In genomic region chr14:54912109-54912850, GRCm38 (mm10) we compare ENCODE assay signal across 9 mouse cellular contexts. TPM values are rescaled to one million over a fixed set of nuclear protein-coding genes. Genes with fewer than 3 reads are reported as not detected.
DNase-seq lines count a peak whose midpoint lies in the region; ATAC-seq and TF ChIP-seq lines count a peak whose summit lies in the region.
"Had no signal": no experiment of that assay in that cellular context is flagged by ENCODE, and none has a peak within 500 bp of the region (broad histone marks: within the 10 kb centered on the region; RNA-seq: fewer than 3 reads in every experiment).

No protein-coding gene starts in this region.

- POLR2A ChIA-PET in Patski (lab: Charles Lee) = interaction anchor here (1.5 kb wide), 1 partner anchor 14 kb away, joined by 4 read pairs; the partner anchor contains the start of gene Efs

- H3K4me3 ChIP-seq in kidney, adult 2 months (ENCODE audit: insufficient read depth, low read depth, low read length) = peak overlapping the region; percentile 93
- peak overlapping the region; percentile 94 for H3K4me3 ChIP-seq in hindbrain, embryonic 16.5 days (ENCODE audit: low read length)

- peak overlapping the region; percentile 99 for H3K9ac ChIP-seq in hindbrain, embryonic 16.5 days (ENCODE audit: low read depth, low read length)

- no peaks in the 10 kb centered on the region for H3K9me3 ChIP-seq in hindbrain, embryonic 16.5 days (ENCODE audit: control insufficient read depth, low read length)

- H3K27me3 ChIP-seq in kidney, adult 2 months (replicated peaks; ENCODE audit: control insufficient read depth, insufficient read depth, low read length) = no peaks in the 10 kb centered on the region
- H3K27me3 ChIP-seq in Patski = peaks cover 10% of the 10 kb centered on the region
- no peaks in the 10 kb centered on the region for H3K27me3 ChIP-seq in hindbrain, embryonic 16.5 days (replicated peaks; ENCODE audit: control insufficient read depth, insufficient read depth, low read length)

- 7% methylated on average over 65 of the region's 69 CpGs for WGBS in kidney, adult 2 months
- WGBS in hindbrain, embryonic 16.5 days = 4% methylated on average over 58 of the region's 69 CpGs

- DNase-seq in kidney, adult 2 months = no peak
- DNase-seq in kidney, postnatal 36 days = no peak
- DNase-seq in Patski (ENCODE audit: low read depth, low spot score) = no peak
- DNase-seq in embryo, embryonic 11 days = peak; percentile 57
- DNase-seq in neural tube, embryonic 10.5 days (ENCODE audit: extremely low spot score, low spot score) = peak; percentile 40
- DNase-seq in left cerebral cortex, adult 8-10 months (ENCODE audit: low spot score in 2 of 2) = no peak

- in situ Hi-C loops in Patski (cut with MboI; ENCODE audit: low pct_unique_long_range_greater_than_20kb) = no loop called here

- no peak for TF ChIP-seq POLR2A in kidney, adult 2 months (IDR thresholded peaks at IDR 0.05; ENCODE audit: low read depth, low read length)

- H3K4me2 ChIP-seq in hindbrain, embryonic 16.5 days (ENCODE audit: low read length) = peak overlapping the region; percentile 88

- no peak overlapping the region for H3K27ac ChIP-seq in kidney, adult 2 months (ENCODE audit: insufficient read depth, low read depth, low read length)
- peak overlapping the region; percentile 95 for H3K27ac ChIP-seq in hindbrain, embryonic 16.5 days (ENCODE audit: low read depth, low read length)

- TF ChIP-seq CTCF in kidney, adult 2 months (conservative IDR thresholded peaks at IDR 0.05; ENCODE audit: insufficient read depth, insufficient read length, low read depth, low read length) = no peak
- TF ChIP-seq CTCF in Patski (IDR thresholded peaks at IDR 0.05) = no peak

- CTCF ChIA-PET in Patski (lab: Charles Lee) = interaction anchor here (1.6 kb wide), 1 partner anchor 103 kb away, joined by 5 read pairs; the partner anchor contains the start of gene Ngdn

- peak; percentile 22 for ATAC-seq in Patski
- ATAC-seq in hindbrain, embryonic 16.5 days = peak; percentile 60
- no peak for ATAC-seq in inflammation-experienced regulatory T-cells, adult 6 months

- no peaks in the 10 kb centered on the region for H3K36me3 ChIP-seq in kidney, adult 2 months (ENCODE audit: control insufficient read depth, insufficient read depth, low read length)
- H3K36me3 ChIP-seq in hindbrain, embryonic 16.5 days (ENCODE audit: control insufficient read depth, insufficient read depth, low read length) = peaks cover 33% of the 10 kb centered on the region

- 0 out of 2 replicates have a peak, but pooled peaks cover 3% of the 10 kb centered on the region for H3K4me1 ChIP-seq in kidney, adult 2 months (ENCODE audit: control insufficient read depth, insufficient read depth, low read length)
- peaks cover 25% of the 10 kb centered on the region for H3K4me1 ChIP-seq in hindbrain, embryonic 16.5 days (ENCODE audit: control insufficient read depth, insufficient read depth, low read depth, low read length)

RNA-seq across cellular contexts. Expression of gene Slc22a17, which starts 0.7 kb away (rescaled TPM):
- polyA plus RNA-seq in kidney, adult 2 months (2012; rRNA removed) = 63.9 and 85.8 TPM in 2 replicates
- polyA plus RNA-seq in Patski (2021) = 25.3 TPM
- polyA plus RNA-seq in hindbrain, embryonic 16.5 days (2015; fragmentation: Nextera tagmentation; extraction: Ambion mirVana) = 254 and 275 TPM in 2 replicates
- 1 to 10 TPM in 2 of 3 experiments, under 1 TPM in 1; 0.25 to 1.6 (median 1.4) TPM for polyA plus RNA-seq in inflammation-experienced regulatory T-cells, adult 6 months (2017; shearing (Covaris generic))
- 100 to 1,000 TPM; 565 to 622 (median 604) TPM for total RNA-seq in left cerebral cortex, adult 8-10 months (2022)

RNA-seq across cellular contexts. Expression of gene Efs, which starts 13.6 kb away (rescaled TPM):
- polyA plus RNA-seq in kidney, adult 2 months (2012; rRNA removed) = 1.8 and 2.8 TPM in 2 replicates
- not detected for polyA plus RNA-seq in Patski (2021)
- 14.2 and 15.5 TPM in 2 replicates for polyA plus RNA-seq in hindbrain, embryonic 16.5 days (2015; fragmentation: Nextera tagmentation; extraction: Ambion mirVana)
- polyA plus RNA-seq in inflammation-experienced regulatory T-cells, adult 6 months (2017; shearing (Covaris generic)) = not detected
- 10 to 100 TPM in 1 of 4 experiments, 1 to 10 TPM in 3; 8.9 to 10.3 (median 9.1) TPM for total RNA-seq in left cerebral cortex, adult 8-10 months (2022)

RNA-seq across cellular contexts. Expression of gene Pabpn1, which starts 20.0 kb away (rescaled TPM):
- polyA plus RNA-seq in kidney, adult 2 months (2012; rRNA removed) = 111 and 114 TPM in 2 replicates
- 194 TPM for polyA plus RNA-seq in Patski (2021)
- 127 and 130 TPM in 2 replicates for polyA plus RNA-seq in hindbrain, embryonic 16.5 days (2015; fragmentation: Nextera tagmentation; extraction: Ambion mirVana)
- polyA plus RNA-seq in inflammation-experienced regulatory T-cells, adult 6 months (2017; shearing (Covaris generic)) = 10 to 100 TPM; 18.6 to 36.8 (median 22.6) TPM
- total RNA-seq in left cerebral cortex, adult 8-10 months (2022) = 100 to 1,000 TPM; 231 to 262 (median 243) TPM

RNA-seq across cellular contexts. Expression of gene Il25, which starts 20.2 kb away (rescaled TPM):
- polyA plus RNA-seq in kidney, adult 2 months (2012; rRNA removed) = not detected in 2 replicates
- not detected for polyA plus RNA-seq in Patski (2021)
- 1.3 TPM in 2 replicates for polyA plus RNA-seq in hindbrain, embryonic 16.5 days (2015; fragmentation: Nextera tagmentation; extraction: Ambion mirVana)
- polyA plus RNA-seq in inflammation-experienced regulatory T-cells, adult 6 months (2017; shearing (Covaris generic)) = not detected
- under 1 TPM in 1 of 4 experiments, not detected in 3; 0.53 TPM for total RNA-seq in left cerebral cortex, adult 8-10 months (2022)
- total RNA-seq: layer of hippocampus, postnatal 14 days had no signal

RNA-seq across cellular contexts. Expression of gene Cmtm5, which starts 23.8 kb away (rescaled TPM):
- polyA plus RNA-seq in kidney, adult 2 months (2012; rRNA removed) = 0.59 and 0.79 TPM in 2 replicates
- polyA plus RNA-seq in Patski (2021) = not detected
- polyA plus RNA-seq in hindbrain, embryonic 16.5 days (2015; fragmentation: Nextera tagmentation; extraction: Ambion mirVana) = 17.0 and 28.5 TPM in 2 replicates
- polyA plus RNA-seq in inflammation-experienced regulatory T-cells, adult 6 months (2017; shearing (Covaris generic)) = not detected
- 10 to 100 TPM; 60.3 to 67.9 (median 64.0) TPM for total RNA-seq in left cerebral cortex, adult 8-10 months (2022)

Comparison
In these comparisons a context has a peak if more than half of its experiments do, and no peak if none do; other contexts are left out.
1. DNase-seq: peak in embryo, embryonic 11 days (single experiment) and neural tube, embryonic 10.5 days (single experiment); none in kidney, adult 2 months (single experiment), kidney, postnatal 36 days (0 of 2), Patski (single experiment) and left cerebral cortex, adult 8-10 months (0 of 2).
2. RNA of gene Slc22a17, which starts 0.7 kb away (polyA plus RNA-seq): 254 to 275 TPM in hindbrain, embryonic 16.5 days, 63.9 to 85.8 TPM in kidney, adult 2 months and 25.3 TPM in Patski (single experiment); 0.25 to 1.6 TPM in inflammation-experienced regulatory T-cells, adult 6 months; every median in the first group is over 10 times any median in the second.